Mouse (Mus musculus) testis, adult 2 months (tissue): ENCODE measurements around the gene Amotl2. TPM values are rescaled to one million over a fixed set of nuclear protein-coding genes. Genes with fewer than 3 reads are reported as not detected.

Experiments used
- H3K27ac ChIP-seq: fragments of 200-500 bp; 2 replicates; pipeline ENCODE4 v1.5.1; 2012; ENCODE audit warnings: low read depth, low read length; ENCODE audit not compliant: control insufficient read depth, insufficient read depth
- H3K27me3 ChIP-seq: fragments of 200-500 bp; 2 replicates; pipeline ENCODE4 v1.6.1; 2012; ENCODE audit warnings: mild to moderate bottlenecking, low read length, moderate library complexity; ENCODE audit not compliant: control insufficient read depth, insufficient read depth
- H3K36me3 ChIP-seq: fragments of 200-500 bp; 2 replicates; pipeline ENCODE4 v1.6.1; 2012; ENCODE audit warnings: mild to moderate bottlenecking, low read length; ENCODE audit not compliant: control insufficient read depth, insufficient read depth
- H3K4me1 ChIP-seq: fragments of 200-500 bp; 2 replicates; pipeline ENCODE4 v1.6.1; 2012; ENCODE audit warnings: low read length; ENCODE audit not compliant: control insufficient read depth, insufficient read depth
- H3K4me3 ChIP-seq: fragments of 200-500 bp; 2 replicates; pipeline ENCODE4 v1.5.1; 2012; ENCODE audit warnings: low read depth, mild to moderate bottlenecking, low read length, moderate library complexity, mixed read lengths; ENCODE audit not compliant: control insufficient read depth
- CTCF ChIP-seq: fragments of 200-500 bp; IDR thresholded peaks from 2 replicates; pipeline ENCODE4 v1.5.1; 2012; ENCODE audit warnings: low read depth, mild to moderate bottlenecking, inconsistent platforms, low read length, moderate library complexity; ENCODE audit not compliant: control insufficient read depth, insufficient read depth, insufficient replicate concordance
- POLR2A ChIP-seq: fragments of 200-500 bp; IDR thresholded peaks from 2 replicates; pipeline ENCODE4 v1.6.1; 2012; ENCODE audit warnings: low read depth, mild to moderate bottlenecking, inconsistent platforms, low read length, moderate library complexity; ENCODE audit not compliant: control insufficient read depth
- polyA plus RNA-seq: library from polyadenylated mRNA; depleted of rRNA; stranded (reverse); fragments of >200 nt; gene quantifications from 2 replicates; pipeline ENCODE4 v1.2.3, GENCODE M21; 2012

Gene Amotl2
- polyA plus RNA-seq, 1 experiment = 2.6 TPM

- peaks cover 12% of the 10 kb centered on the region for H3K4me1 ChIP-seq
- peak overlapping the region; percentile 14; the same call in 1 of the 2 replicates for H3K27ac ChIP-seq
- H3K36me3 ChIP-seq = no peaks in the 10 kb centered on the region
- H3K27me3 ChIP-seq = no peaks in the 10 kb centered on the region
- peak overlapping the region; percentile 72 for H3K4me3 ChIP-seq
- TF ChIP-seq POLR2A (no peak), CTCF (no peak)
These were observed 27.0 kb upstream of the Amotl2 start for GRCm38 (mm10) chr9:102689406-102689939.

- H3K27me3 ChIP-seq = no peaks in the 10 kb centered on the region
- no peaks in the 10 kb centered on the region for H3K36me3 ChIP-seq
- peak overlapping the region; percentile 14; the same call in 1 of the 2 replicates for H3K27ac ChIP-seq
- H3K4me3 ChIP-seq = peak overlapping the region; percentile 72
- peaks cover 12% of the 10 kb centered on the region for H3K4me1 ChIP-seq
- no peak for TF ChIP-seq CTCF
- TF ChIP-seq POLR2A = 0 out of 2 replicates have a peak, but pooled peaks have one; percentile 14
These were observed 26.4 kb upstream of the Amotl2 start for GRCm38 (mm10) chr9:102689940-102690642.

- Histone ChIP-seq H3K27me3 (no peaks in the 10 kb centered on the region), H3K27ac (peak overlapping the region; percentile 10; the same call in 1 of the 2 replicates), H3K4me3 (peak overlapping the region; percentile 69), H3K4me1 (peaks cover 12% of the 10 kb centered on the region), H3K36me3 (no peaks in the 10 kb centered on the region)
- TF ChIP-seq CTCF (no peak), POLR2A (no peak)
These were observed 25.6 kb upstream of the Amotl2 start for GRCm38 (mm10) chr9:102690891-102691290.

- Histone ChIP-seq H3K27me3 (no peaks in the 10 kb centered on the region), H3K27ac (peak overlapping the region; percentile 72), H3K4me3 (peak overlapping the region; percentile 40), H3K4me1 (peaks cover 12% of the 10 kb centered on the region), H3K36me3 (no peaks in the 10 kb centered on the region)
- no peak for TF ChIP-seq CTCF
- TF ChIP-seq POLR2A = no peak
These were observed 23.7 kb upstream of the Amotl2 start for GRCm38 (mm10) chr9:102692564-102693475.

- H3K4me3 ChIP-seq = no peak overlapping the region
- no peak overlapping the region for H3K27ac ChIP-seq
- TF ChIP-seq CTCF (no peak), POLR2A (no peak)
- H3K4me1 ChIP-seq = no peaks in the 10 kb centered on the region
- no peaks in the 10 kb centered on the region for H3K36me3 ChIP-seq
- H3K27me3 ChIP-seq = no peaks in the 10 kb centered on the region
These were observed 15.4 kb upstream of the Amotl2 start for GRCm38 (mm10) chr9:102701042-102701441.

GRCm38 (mm10) chr9:102709504-102710135 is 6.9 kb upstream of the Amotl2 start:
- Histone ChIP-seq H3K4me1 (peaks cover 3% of the 10 kb centered on the region; the same call in 1 of the 2 replicates), H3K27ac (no peak overlapping the region), H3K36me3 (no peaks in the 10 kb centered on the region), H3K4me3 (no peak overlapping the region), H3K27me3 (no peaks in the 10 kb centered on the region)
- no peak for TF ChIP-seq POLR2A
